Mouse (Mus musculus) testis, postnatal 14 days (tissue): ENCODE data around the gene Olfr139.

Source experiments
- DNase-seq: peaks from one replicate; pipeline ENCODE4 v3.0.0; 2021; ENCODE audit warnings: low spot score

The Olfr139 gene

DNA sequence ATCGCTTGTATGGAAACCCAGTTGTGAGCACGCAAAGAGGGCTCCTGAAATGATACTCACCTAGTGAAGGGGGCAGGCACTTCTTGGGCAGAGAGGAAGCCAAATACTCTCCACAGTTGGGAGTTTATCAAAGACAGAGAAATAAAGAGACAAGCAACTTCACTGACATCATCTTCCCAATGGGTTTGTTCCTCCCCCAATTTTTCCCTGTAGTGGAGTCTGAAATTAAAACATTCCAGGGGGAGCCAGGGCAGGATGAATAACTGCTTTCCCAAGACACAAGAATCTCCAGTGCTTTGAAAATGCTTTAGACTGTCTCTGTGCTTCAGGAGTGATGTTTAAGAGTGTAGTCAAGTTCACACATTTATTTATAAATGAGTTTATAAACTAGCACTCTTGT is at the start of gene Olfr139, which contains the start of gene Olfr399:
Olfr139 (minus strand) TSS at position 101 of the 400 bp plus-strand sequence.
Olfr399 (minus strand) TSS at position 165 of the 400 bp plus-strand sequence.
- no peak for DNase-seq

DNA sequence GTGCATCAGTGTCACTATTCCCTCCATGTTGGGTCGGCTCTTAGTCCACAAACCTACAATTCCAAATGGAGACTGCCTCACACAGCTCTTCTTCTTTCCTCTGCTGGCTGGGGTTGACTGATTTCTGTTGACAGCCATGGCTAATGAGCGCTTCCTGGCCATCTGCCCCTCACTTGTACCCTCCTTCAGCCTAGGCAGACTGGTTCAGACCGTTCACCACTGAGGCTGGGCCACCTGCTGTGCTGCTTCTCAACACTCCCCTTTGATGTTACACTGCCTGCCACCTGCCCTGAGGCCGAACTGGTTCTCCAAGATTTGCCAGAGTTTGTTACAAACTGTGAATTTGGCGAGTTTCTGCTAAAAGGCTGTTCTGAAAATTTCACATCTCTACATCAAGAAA is 48.7 kb upstream of the Olfr139 start:
- no peak for DNase-seq

DNA sequence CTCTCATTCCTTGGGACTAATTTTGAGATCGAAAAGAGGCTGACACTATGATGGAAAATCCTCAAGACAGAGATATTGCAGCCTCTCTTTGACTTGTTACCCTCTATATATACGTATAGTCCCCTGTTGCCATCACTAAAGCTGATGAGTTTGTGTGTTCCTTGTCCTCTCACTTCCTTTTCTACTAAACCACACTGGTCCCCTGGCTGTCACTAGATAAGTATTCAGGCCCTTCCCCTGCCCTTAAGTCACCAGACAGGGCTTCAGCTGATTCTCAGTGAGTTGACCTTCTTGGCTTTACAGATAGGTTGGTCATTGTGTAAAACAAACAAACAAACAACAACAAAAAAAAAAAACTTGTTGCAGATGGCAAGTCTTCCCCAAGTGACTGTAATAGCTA is 45.2 kb upstream of the Olfr139 start:
- DNase-seq, result no peak

DNA sequence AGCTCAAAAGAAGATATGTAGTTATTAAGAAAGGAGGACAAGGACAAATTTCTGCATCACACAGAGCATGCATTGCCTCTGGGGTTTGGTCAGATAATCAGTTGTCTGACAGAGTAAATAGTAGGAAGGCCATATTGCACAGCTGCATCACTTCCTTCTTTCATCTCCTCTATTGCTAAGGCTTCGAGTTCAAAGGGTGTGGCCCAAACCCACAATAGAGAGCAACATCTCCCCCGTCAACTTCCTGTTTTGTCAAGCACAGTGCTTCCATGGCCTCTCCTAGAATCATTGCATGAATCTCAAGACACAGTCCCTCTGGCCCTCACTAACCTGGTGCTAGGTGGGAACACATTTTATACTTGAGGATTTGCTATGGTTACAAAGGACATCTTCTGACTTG is 44.4 kb upstream of the Olfr139 start:
- DNase-seq, result no peak

DNA sequence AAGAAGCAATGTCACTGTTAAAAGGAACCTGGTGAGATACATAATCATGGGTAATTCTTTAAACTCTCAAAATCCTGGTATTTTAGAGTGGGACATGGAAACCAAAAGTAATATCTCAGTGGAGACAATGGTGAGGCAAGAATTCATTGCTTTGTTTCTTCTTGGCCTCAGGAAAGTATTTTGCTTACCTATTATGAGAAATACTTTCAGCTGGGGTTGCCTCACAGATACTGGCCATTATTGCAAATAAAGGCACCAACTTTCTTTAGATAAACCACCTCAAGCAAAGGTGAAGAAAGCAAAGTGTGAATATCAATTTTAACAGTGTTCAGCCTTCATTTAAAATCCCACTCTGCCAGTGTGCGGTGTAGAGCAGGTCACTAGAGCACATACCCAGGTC is 13.3 kb upstream of the Olfr139 start, which contains the start of gene Zfp616:
Zfp616 (plus strand) TSS at position 301 of the 400 bp plus-strand sequence.
- no peak for DNase-seq

DNA sequence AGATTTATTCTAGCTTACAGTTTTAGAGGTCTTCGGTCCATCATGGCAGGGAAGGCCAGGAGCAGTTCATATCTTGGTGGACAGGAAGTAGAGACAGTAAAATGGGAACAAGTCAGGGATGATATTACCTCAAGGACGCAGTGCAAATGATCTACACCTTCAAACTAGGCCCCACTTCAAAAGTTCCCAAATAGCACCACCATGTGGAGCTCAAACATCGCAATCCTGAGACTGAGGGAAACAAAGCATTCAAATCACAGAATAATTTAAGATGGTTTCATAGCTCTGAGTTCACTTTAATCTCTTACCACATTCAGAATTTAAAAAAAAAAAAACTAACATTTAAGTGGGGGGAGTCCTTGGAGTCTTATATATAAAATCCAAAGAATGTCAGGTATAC is 5.0 kb downstream of the Olfr139 start:
- no peak for DNase-seq
